Mouse (Mus musculus) liver, embryonic 15.5 days (tissue): ENCODE measurements around the gene Kcnj9. TPM values are rescaled to one million over a fixed set of nuclear protein-coding genes. Genes with fewer than 3 reads are reported as not detected.

ENCODE experiments used
- ATAC-seq: fragments of 200-750 bp; cut with Nextera tagmentation; 2 replicates; pipeline ENCODE4 v1.8.0; 2017; ENCODE audit warnings: moderate number of reproducible peaks, mild to moderate bottlenecking, moderate library complexity; ENCODE audit not compliant: insufficient read depth
- H3K27ac ChIP-seq: fragments of 300-500 bp; sonication (generic); replicated peaks from 2 replicates; pipeline ENCODE4 v1.5.1; 2015; ENCODE audit warnings: mild to moderate bottlenecking, inconsistent platforms
- H3K27me3 ChIP-seq: fragments of 300-500 bp; sonication (generic); 2 replicates; pipeline ENCODE4 v1.6.1; 2015; ENCODE audit warnings: mild to moderate bottlenecking, inconsistent platforms
- H3K36me3 ChIP-seq: fragments of 300-500 bp; sonication (generic); replicated peaks from 2 replicates; pipeline ENCODE4 v1.6.1; 2015; ENCODE audit warnings: moderate library complexity, mild to moderate bottlenecking, inconsistent platforms
- H3K4me1 ChIP-seq: fragments of 300-500 bp; sonication (generic); replicated peaks from 2 replicates; pipeline ENCODE4 v1.6.1; 2015; ENCODE audit warnings: inconsistent platforms
- H3K4me2 ChIP-seq: fragments of 300-500 bp; sonication (generic); 2 replicates; pipeline ENCODE4 v1.6.1; 2015; ENCODE audit warnings: moderate library complexity, mild to moderate bottlenecking, inconsistent platforms
- H3K4me3 ChIP-seq: fragments of 300-500 bp; sonication (generic); replicated peaks from 2 replicates; pipeline ENCODE4 v1.5.1; 2015; ENCODE audit warnings: mild to moderate bottlenecking, inconsistent platforms
- H3K9ac ChIP-seq: fragments of 300-500 bp; sonication (generic); 2 replicates; pipeline ENCODE4 v1.6.1; 2015; ENCODE audit warnings: moderate library complexity, mild to moderate bottlenecking, inconsistent platforms
- H3K9me3 ChIP-seq: fragments of 300-500 bp; sonication (generic); replicated peaks from 2 replicates; pipeline ENCODE4 v1.6.1; 2016; ENCODE audit warnings: inconsistent platforms
- WGBS: fragments of 180-500 bp; shearing (Covaris S2); methylation state at CpG from one replicate; pipeline ENCODE4 v1.1.7; 2015; ENCODE audit warnings: mixed read lengths; ENCODE audit not compliant: insufficient replicate concordance; 5-methylcytosine and 5-hydroxymethylcytosine counted together
- polyA plus RNA-seq: library from polyadenylated mRNA; unstranded; fragments of >200 nt; fragmentation: Nextera tagmentation; extraction: Ambion mirVana; gene quantifications from 2 replicates; pipeline ENCODE4 v1.2.1, GENCODE M21; 2015

The Kcnj9 gene
- polyA plus RNA-seq, 1 experiment from 2014 or later, result not detected

DNA sequence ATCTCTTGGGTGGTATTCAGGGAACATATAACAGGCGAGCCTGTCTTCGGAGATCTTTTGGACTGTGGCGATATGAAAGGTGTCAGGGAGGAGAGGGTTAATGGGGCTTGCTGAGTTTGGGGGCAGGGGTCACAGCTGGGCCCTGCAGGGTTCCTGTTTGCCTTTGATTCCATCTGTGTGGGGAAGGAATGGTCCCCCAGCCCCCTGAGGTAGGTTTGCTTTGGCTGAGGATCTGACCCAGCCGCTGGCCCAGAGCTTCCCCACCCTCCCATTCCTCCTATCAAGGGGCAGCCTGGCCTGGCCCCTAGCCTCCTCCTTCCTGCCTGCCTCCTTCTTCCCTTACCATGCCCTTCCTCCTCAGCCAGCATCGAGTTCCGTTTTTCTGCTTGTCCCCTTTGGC, 26.3 kb downstream of the Kcnj9 start:
- H3K36me3 ChIP-seq, result no peaks in the 10 kb centered on the region
- peaks cover 54% of the 10 kb centered on the region for H3K27me3 ChIP-seq
- H3K4me2 ChIP-seq, result no peak overlapping the region
- no peak overlapping the region for H3K4me3 ChIP-seq
- no peak overlapping the region for H3K27ac ChIP-seq
- no peaks in the 10 kb centered on the region for H3K9me3 ChIP-seq
- WGBS, result 22% methylated on average over 6 of the region's 6 CpGs
- H3K9ac ChIP-seq, result no peak overlapping the region
- ATAC-seq, result no peak
- H3K4me1 ChIP-seq, result peaks cover 36% of the 10 kb centered on the region

DNA sequence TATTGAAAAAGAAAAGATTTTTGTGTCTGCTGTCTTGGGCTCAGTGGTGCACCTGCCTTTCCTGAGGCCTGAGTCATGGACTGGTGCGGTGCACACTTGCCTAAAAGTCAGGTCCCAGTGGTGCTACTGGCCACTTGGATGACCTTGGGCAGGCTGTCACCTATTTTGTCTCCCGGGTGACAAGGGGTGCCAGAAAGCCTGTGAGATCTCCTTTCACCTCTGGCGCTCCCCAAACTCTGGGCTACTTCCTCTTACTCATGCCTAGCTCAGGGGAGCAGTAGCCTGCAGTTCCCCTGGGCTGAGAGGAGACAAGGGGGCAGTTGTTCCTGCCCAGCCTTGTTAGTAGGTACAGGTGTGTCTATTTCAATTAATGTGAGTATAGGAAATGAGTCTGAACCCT, 26.8 kb downstream of the Kcnj9 start:
- Histone ChIP-seq H3K4me3 (no peak overlapping the region), H3K9ac (no peak overlapping the region), H3K27ac (no peak overlapping the region), H3K4me2 (no peak overlapping the region), H3K36me3 (no peaks in the 10 kb centered on the region), H3K9me3 (no peaks in the 10 kb centered on the region), H3K4me1 (peaks cover 36% of the 10 kb centered on the region), H3K27me3 (peaks cover 59% of the 10 kb centered on the region)
- WGBS, result 30% methylated on average over 3 of the region's 3 CpGs
- ATAC-seq, result no peak

DNA sequence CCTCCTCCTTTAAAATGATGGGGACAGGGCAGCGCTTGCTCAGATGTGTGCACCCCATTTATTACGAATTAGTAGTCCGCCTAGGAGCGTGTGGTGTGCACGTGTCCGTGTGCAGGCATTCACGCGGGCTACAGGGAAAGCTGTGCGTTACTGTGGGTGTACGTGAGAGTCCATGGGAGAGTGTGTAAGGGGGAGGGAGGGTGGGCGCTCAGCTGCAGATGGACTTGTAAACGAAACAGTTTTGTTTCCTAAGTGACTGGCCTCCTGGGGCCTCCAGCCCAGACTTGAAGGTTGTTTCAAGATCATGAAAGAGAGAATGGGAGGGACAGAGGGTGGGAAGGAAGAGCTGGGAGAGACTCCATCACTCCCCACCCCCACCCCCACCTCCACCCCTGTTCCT, 27.9 kb downstream of the Kcnj9 start:
- Histone ChIP-seq H3K9ac (no peak overlapping the region), H3K9me3 (no peaks in the 10 kb centered on the region), H3K4me3 (no peak overlapping the region), H3K4me2 (no peak overlapping the region), H3K27me3 (peaks cover 70% of the 10 kb centered on the region), H3K27ac (no peak overlapping the region), H3K36me3 (no peaks in the 10 kb centered on the region), H3K4me1 (peaks cover 35% of the 10 kb centered on the region)
- WGBS, result 69% methylated on average over 12 of the region's 12 CpGs
- ATAC-seq, result no peak

DNA sequence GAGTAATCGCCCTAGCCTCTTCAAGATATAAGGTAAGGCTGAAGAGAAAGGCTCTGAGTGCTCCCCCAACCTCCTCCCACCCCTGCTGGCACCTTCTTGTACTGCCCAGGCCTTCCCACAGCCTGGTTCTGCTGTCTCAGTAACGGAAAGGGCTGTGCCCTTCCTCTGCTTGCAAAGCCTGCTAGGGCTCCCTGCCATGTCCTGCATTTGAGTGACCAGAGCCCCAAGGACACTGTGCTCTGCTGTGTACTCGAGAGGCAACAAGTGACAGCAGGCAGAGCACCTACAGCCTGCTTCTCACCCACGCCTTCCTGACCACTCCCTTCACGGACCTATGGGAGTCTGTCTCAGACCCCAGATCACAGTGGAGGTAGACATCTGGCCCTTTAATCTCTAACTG, 28.9 kb downstream of the Kcnj9 start:
- 52% methylated on average over 5 of the region's 5 CpGs for WGBS
- Histone ChIP-seq H3K9me3 (no peaks in the 10 kb centered on the region), H3K4me1 (peaks cover 26% of the 10 kb centered on the region), H3K27ac (no peak overlapping the region), H3K27me3 (peaks cover 75% of the 10 kb centered on the region), H3K4me2 (no peak overlapping the region), H3K36me3 (no peaks in the 10 kb centered on the region), H3K4me3 (no peak overlapping the region), H3K9ac (no peak overlapping the region)
- ATAC-seq, result no peak

DNA sequence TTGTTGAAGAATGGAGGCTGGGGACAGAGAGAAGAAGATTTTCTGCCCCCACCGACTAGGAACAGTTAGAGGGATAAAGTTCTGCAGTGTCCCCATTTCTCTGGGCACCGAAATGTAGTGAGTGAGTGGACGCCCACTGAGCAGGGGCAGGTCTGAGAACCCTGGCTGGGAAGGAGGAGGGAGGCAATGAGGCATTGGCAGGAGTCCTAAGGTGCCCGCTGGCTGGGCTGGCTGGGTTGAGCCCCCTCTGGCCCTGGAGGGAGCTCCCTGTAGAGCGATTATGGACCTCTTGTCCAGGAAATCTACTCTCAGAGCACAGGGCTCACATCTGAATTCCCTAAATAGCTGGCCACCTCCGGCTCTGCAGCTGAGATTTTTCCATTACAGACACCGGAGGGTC, 29.6 kb downstream of the Kcnj9 start:
- peaks cover 19% of the 10 kb centered on the region for H3K4me1 ChIP-seq
- H3K27ac ChIP-seq, result no peak overlapping the region
- H3K9ac ChIP-seq, result no peak overlapping the region
- no peaks in the 10 kb centered on the region for H3K36me3 ChIP-seq
- H3K27me3 ChIP-seq, result peaks cover 72% of the 10 kb centered on the region
- 68% methylated on average over 7 of the region's 7 CpGs for WGBS
- no peaks in the 10 kb centered on the region for H3K9me3 ChIP-seq
- H3K4me3 ChIP-seq, result no peak overlapping the region
- no peak overlapping the region for H3K4me2 ChIP-seq
- ATAC-seq, result no peak

DNA sequence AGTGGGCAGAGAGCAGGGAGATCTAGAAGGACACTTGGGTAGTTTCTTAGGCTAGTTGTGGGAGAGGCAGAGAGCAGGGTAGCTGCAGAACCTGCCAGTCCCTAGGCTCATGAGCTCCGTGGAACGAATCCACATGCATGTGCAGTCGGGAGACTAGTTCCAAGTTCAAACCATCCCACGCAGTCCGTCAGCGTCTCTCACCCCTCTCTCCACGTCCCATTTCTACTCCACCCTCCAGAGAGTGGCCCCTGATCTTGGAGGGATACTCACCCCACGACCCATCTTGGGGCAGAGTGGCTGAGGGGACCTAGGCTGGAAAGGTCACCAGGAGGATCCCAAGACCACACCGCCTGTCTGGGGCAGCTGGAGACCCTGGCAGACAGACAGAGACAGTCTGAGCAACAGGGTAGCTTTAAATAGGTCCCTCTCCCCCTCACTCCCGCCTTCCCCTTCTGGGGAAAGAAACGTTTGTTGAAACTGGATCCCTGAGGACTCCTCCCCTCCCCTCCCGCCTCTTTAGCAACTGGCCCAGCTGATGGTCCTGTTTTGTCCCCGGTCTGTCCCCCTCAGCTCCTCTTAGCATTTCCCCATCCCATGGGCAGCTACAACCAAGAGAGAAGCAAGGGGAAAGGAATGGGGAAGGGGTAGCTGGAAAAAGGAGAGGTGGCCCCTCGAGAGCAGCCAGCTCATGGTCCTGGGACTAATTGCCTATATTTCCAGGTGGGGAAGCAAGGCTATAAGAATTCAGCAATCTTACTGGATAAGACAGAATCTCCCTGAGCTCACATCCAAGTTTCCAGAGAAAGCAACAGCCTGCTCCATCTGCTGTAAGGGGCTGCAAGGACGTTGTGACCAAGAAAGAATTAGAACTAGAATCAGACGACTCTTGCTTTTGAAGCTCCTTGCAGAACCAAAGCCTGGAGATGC, 31.2 kb downstream of the Kcnj9 start, which contains the start of gene Atp1a2:
Gene Atp1a2 (minus strand): TSS at position 454 of the 927 bp plus-strand sequence.
- Histone ChIP-seq H3K4me2 (no peak within 1 kb of the TSS; the same call in 1 of the 2 replicates), H3K27ac (no peak within 1 kb of the TSS)

DNA sequence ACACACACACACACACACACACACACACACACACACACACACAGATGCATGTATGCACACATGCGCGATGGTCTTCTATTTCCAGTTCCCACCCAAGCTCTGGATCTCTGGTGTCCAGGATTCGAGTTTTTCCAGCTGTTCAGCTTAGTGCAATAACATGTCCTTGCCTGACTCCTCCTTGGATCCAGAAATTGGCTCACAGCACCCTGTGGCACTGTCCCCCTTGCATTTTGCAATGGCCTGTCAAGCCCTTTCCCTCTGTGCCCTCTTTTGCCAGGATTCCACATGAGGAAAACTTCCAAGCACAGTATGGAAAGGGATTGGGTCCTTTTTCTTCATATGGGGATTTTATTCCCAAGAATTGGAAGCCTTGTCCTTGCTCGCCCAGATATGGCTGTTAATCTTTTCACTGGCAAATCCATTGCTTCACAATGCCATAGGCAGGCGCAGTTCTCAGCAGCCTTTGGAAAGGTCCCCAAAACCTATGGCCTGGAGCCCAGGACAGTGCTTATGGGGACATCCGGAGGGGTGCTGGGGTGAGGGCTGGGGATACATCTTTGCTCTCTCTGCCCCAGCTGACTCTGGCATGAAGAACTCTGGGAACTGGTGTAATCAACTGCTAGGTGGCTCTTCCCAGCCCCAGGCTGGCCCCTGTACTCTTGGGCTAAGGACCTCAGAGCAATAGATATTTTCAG, 32.2 kb downstream of the Kcnj9 start:
- no peaks in the 10 kb centered on the region for H3K36me3 ChIP-seq
- no peak overlapping the region for H3K4me3 ChIP-seq
- no peak overlapping the region for H3K9ac ChIP-seq
- H3K27me3 ChIP-seq, result peaks cover 56% of the 10 kb centered on the region
- H3K4me1 ChIP-seq, result no peaks in the 10 kb centered on the region
- no peaks in the 10 kb centered on the region for H3K9me3 ChIP-seq
- no peak overlapping the region for H3K27ac ChIP-seq
- no peak overlapping the region for H3K4me2 ChIP-seq
- 60% methylated on average over 6 of the region's 6 CpGs for WGBS
- ATAC-seq, result no peak

More for the DNA sequence above, 31.2 kb downstream of the Kcnj9 start, which contains the start of gene Atp1a2:
- no peak within 1 kb of the TSS for H3K4me3 ChIP-seq
- H3K4me1 ChIP-seq, result peaks cover 8% of the 10 kb centered on the region
- H3K9me3 ChIP-seq, result no peaks in the 10 kb centered on the region
- no peak within 1 kb of the TSS for H3K9ac ChIP-seq
- H3K27me3 ChIP-seq, result peaks cover 60% of the 10 kb centered on the region
- no peak for ATAC-seq
- 12% methylated on average over 16 of the region's 16 CpGs for WGBS
- H3K36me3 ChIP-seq, result no peaks in the 10 kb centered on the region

DNA sequence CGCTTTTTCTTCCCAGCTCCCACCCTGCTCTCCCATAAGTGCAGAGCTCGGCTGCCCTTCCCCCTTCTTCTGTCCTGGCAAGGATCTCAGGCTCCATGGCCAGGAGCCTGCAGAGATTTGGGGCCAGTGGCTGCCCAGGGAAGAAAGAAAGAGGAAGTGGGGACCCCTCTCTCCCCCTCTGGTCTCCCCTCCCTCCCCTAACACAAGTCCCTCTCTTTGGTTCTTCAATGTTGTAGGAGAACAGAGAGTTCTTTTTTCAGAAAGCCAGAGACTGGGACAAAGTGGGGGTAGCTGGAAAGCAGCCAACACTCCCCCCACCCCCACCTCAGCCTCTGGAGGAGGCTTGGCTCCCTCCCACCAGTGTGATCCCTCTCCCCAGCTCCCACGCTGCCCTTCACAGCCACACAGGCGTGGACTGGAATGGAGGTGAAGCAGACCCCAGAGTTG, 33.3 kb downstream of the Kcnj9 start:
- Histone ChIP-seq H3K27me3 (peaks cover 49% of the 10 kb centered on the region), H3K9me3 (no peaks in the 10 kb centered on the region), H3K4me1 (no peaks in the 10 kb centered on the region), H3K36me3 (no peaks in the 10 kb centered on the region), H3K9ac (no peak overlapping the region), H3K4me2 (no peak overlapping the region), H3K4me3 (no peak overlapping the region), H3K27ac (no peak overlapping the region)
- WGBS, result 46% methylated on average over 4 of the region's 4 CpGs
- no peak for ATAC-seq

DNA sequence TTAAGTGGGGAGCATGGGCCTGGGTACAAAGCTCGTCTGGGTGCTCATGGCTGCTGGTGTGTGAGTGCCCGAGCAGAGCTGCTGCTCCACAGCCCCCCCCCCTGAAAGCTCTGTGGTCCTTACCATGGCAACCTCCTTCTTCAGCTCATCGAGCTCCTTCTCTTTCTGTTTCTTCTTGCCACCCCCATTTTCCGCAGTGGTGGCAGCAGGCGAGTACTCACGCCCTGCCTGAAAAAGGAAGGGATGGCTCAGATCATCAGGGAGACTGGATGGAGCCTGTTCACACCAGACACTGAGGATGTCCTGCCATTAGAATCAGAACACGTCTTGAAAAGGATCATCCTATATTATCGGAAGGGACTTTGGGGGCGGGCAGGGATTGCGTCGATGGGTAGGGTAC, 35.7 kb downstream of the Kcnj9 start:
- Histone ChIP-seq H3K9me3 (no peaks in the 10 kb centered on the region), H3K4me2 (no peak overlapping the region), H3K27ac (no peak overlapping the region), H3K9ac (no peak overlapping the region), H3K27me3 (peaks cover 32% of the 10 kb centered on the region), H3K4me1 (no peaks in the 10 kb centered on the region), H3K4me3 (no peak overlapping the region), H3K36me3 (no peaks in the 10 kb centered on the region)
- no peak for ATAC-seq
- WGBS, result 74% methylated on average over 11 of the region's 11 CpGs

DNA sequence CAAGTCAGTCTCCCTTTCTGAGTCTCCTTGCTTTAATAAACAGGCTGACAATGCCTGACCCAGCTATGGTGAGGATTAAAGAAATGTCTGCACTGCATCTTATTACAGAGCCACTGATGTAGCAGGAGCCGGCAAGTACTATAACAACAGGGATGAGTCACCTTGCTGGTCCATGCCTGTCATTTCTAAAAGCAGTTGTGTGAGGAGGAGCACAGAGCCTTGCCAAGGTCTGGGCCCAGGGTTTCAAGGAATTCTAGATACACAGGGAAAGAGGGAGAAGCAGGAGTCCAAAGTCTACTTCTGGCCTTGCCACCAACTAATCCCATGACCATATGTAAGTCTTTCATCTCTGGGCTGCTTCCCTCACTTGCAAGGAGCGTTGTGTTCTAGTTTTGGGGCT, 36.2 kb downstream of the Kcnj9 start:
- H3K4me3 ChIP-seq, result no peak overlapping the region
- ATAC-seq, result no peak
- WGBS, result 69% methylated on average over 2 of the region's 2 CpGs

DNA sequence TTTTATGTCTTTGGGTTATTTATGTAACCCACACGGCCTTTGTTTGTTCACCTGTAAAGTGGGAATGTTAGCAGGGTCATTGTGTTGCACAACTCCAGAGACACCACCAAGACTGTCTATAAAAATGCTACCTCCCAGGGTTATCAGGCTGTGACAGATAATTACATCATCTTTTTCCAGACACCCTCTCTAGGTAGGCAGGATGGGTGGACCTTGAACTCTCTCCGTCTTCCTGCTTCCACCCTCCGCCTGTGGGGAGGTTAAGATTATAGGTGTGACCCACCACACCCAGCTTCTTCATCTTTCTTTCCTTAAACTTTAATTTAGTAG, 39.5 kb downstream of the Kcnj9 start:
- Histone ChIP-seq H3K4me2 (no peak overlapping the region), H3K4me3 (no peak overlapping the region), H3K27ac (no peak overlapping the region), H3K36me3 (no peaks in the 10 kb centered on the region), H3K4me1 (no peaks in the 10 kb centered on the region), H3K27me3 (peaks cover 6% of the 10 kb centered on the region), H3K9ac (no peak overlapping the region), H3K9me3 (no peaks in the 10 kb centered on the region)
- WGBS, result 30% methylated on average over 3 of the region's 3 CpGs
- no peak for ATAC-seq

More for the DNA sequence above, 36.2 kb downstream of the Kcnj9 start:
- Histone ChIP-seq H3K4me1 (no peaks in the 10 kb centered on the region), H3K4me2 (no peak overlapping the region), H3K27me3 (peaks cover 26% of the 10 kb centered on the region), H3K9me3 (no peaks in the 10 kb centered on the region), H3K27ac (no peak overlapping the region), H3K9ac (no peak overlapping the region), H3K36me3 (no peaks in the 10 kb centered on the region)
